In the genomic region with DNA sequence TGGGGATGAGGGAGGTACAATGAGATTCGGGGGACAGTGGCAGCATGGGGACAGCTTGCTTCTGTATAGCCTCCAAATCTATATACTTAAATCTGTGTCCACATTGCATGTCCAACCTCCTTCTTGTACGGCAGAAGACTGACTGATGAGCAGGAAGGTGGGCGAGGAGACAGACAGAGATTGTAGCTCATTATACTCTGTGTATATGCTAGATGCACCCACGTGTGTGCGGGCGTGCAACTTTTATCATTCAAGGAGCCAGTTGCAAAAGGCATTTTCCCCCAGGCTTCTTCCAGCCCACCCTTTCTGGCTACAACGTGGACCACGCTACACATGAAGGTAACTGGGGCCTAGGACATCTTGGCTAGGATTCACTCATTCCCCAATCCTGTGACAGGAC, we compare ENCODE assay signal across 14 mouse cellular contexts.
DNase-seq lines count a peak whose midpoint lies in the region; ATAC-seq and TF ChIP-seq lines count a peak whose summit lies in the region.
"Had no signal": no experiment of that assay in that cellular context is flagged by ENCODE, and none has a peak within 500 bp of the region (broad histone marks: within the 10 kb centered on the region; RNA-seq: fewer than 3 reads in every experiment).

No protein-coding gene starts in this region.

- peak overlapping the region; percentile 76; the same call in 1 of the 2 replicates for H3K27ac ChIP-seq in hindbrain, embryonic 10.5 days
- no peak overlapping the region for H3K27ac ChIP-seq in hindbrain, embryonic 12.5 days
- H3K27ac ChIP-seq in CH12.LX (ENCODE audit: insufficient read depth, low read depth) = peak overlapping the region; percentile 84
- peak overlapping the region; percentile 80 for H3K27ac ChIP-seq in brown adipose tissue, adult 24 weeks (replicated peaks; ENCODE audit: low read depth, low read length)
- H3K27ac ChIP-seq in liver, embryonic 15.5 days (replicated peaks) = peak overlapping the region; percentile 97
- H3K27ac ChIP-seq: intestine, embryonic 15.5 days; midbrain, embryonic 12.5 days had no signal

- no peak for TF ChIP-seq RAD21 in CH12.LX (IDR thresholded peaks at IDR 0.05; ENCODE audit: low read depth, low read length)

- no peak for TF ChIP-seq POLR2A in CH12.LX (IDR thresholded peaks at IDR 0.05; ENCODE audit: low read depth, low read length)

- H3K4me2 ChIP-seq in hindbrain, embryonic 12.5 days (replicated peaks) = no peak overlapping the region
- peak overlapping the region; percentile 17; the same call in 1 of the 2 replicates for H3K4me2 ChIP-seq in CH12.LX (ENCODE audit: insufficient read depth, low read depth, poor library complexity, severe bottlenecking)
- H3K4me2 ChIP-seq in liver, embryonic 15.5 days = peak overlapping the region; percentile 68
- H3K4me2 ChIP-seq: forebrain, embryonic 12.5 days; intestine, embryonic 15.5 days; midbrain, embryonic 12.5 days had no signal

- peaks cover 44% of the 10 kb centered on the region for H3K4me1 ChIP-seq in hindbrain, embryonic 10.5 days (replicated peaks)
- peaks cover 23% of the 10 kb centered on the region for H3K4me1 ChIP-seq in hindbrain, embryonic 12.5 days
- peaks cover 54 to 78% of the 10 kb centered on the region in 2 experiments for H3K4me1 ChIP-seq in CH12.LX (ENCODE audit: control insufficient read depth in 1 of 2, insufficient read depth in 2 of 2)
- H3K4me1 ChIP-seq in brown adipose tissue, adult 24 weeks (ENCODE audit: control insufficient read depth, insufficient read depth, insufficient read length, low read length) = peaks cover 37% of the 10 kb centered on the region
- H3K4me1 ChIP-seq in liver, embryonic 15.5 days (replicated peaks) = peaks cover 97% of the 10 kb centered on the region

- in situ Hi-C loops in CH12.LX (cut with MboI; ENCODE audit: low pct_ligation_motif_present, low pct_unique_long_range_greater_than_20kb, low sequenced_read_pairs) = no loop called here

- peaks cover 11% of the 10 kb centered on the region; the same call in 1 of the 2 replicates for H3K36me3 ChIP-seq in hindbrain, embryonic 10.5 days
- no peaks in the 10 kb centered on the region for H3K36me3 ChIP-seq in hindbrain, embryonic 12.5 days
- H3K36me3 ChIP-seq in CH12.LX (replicated peaks in 1 of 2; ENCODE audit: control insufficient read depth in 1 of 2, insufficient read depth in 1 of 2, low read length in 1 of 2) = peaks cover 61 to 74% of the 10 kb centered on the region in 2 experiments
- H3K36me3 ChIP-seq in liver, embryonic 15.5 days (replicated peaks) = no peaks in the 10 kb centered on the region
- H3K36me3 ChIP-seq: intestine, embryonic 15.5 days; midbrain, embryonic 12.5 days had no signal

- no peak for TF ChIP-seq EP300 in CH12.LX (IDR thresholded peaks at IDR 0.05; ENCODE audit: low read length)

- H3K9ac ChIP-seq in hindbrain, embryonic 12.5 days = no peak overlapping the region
- no peak overlapping the region for H3K9ac ChIP-seq in CH12.LX (ENCODE audit: insufficient read depth, low read depth)
- peak overlapping the region; percentile 66 for H3K9ac ChIP-seq in liver, embryonic 15.5 days
- H3K9ac ChIP-seq: forebrain, embryonic 12.5 days; intestine, embryonic 15.5 days; midbrain, embryonic 12.5 days had no signal

- no peaks in the 10 kb centered on the region for H3K27me3 ChIP-seq in hindbrain, embryonic 10.5 days (ENCODE audit: insufficient read depth, poor library complexity, severe bottlenecking)
- no peaks in the 10 kb centered on the region for H3K27me3 ChIP-seq in hindbrain, embryonic 12.5 days
- no peaks in the 10 kb centered on the region for H3K27me3 ChIP-seq in CH12.LX (replicated peaks)
- H3K27me3 ChIP-seq in liver, embryonic 15.5 days = no peaks in the 10 kb centered on the region
- H3K27me3 ChIP-seq: forebrain, embryonic 12.5 days; intestine, embryonic 15.5 days; midbrain, embryonic 12.5 days; Patski had no signal

- dilution Hi-C loops in CH12.LX (cut with MboI; ENCODE audit: extremely low pct_ligation_motif_present, extremely low pct_unique_long_range_greater_than_20kb, low sequenced_read_pairs) = no loop called here

- no peak for TF ChIP-seq CTCF in CH12.LX (conservative IDR thresholded peaks at IDR 0.05 in 1 of 2, IDR thresholded peaks at IDR 0.05 in 1 of 2; ENCODE audit: low read depth in 2 of 2, low read length in 2 of 2)

- ATAC-seq in hindbrain, embryonic 12.5 days (ENCODE audit: low FRiP score) = no peak
- ATAC-seq in liver, embryonic 15.5 days (ENCODE audit: insufficient read depth) = no peak
- ATAC-seq: CD4-positive, CD25-positive, alpha-beta regulatory T cell, adult 4 months had no signal

- peaks cover 20% of the 10 kb centered on the region for H3K79me2 ChIP-seq in CH12.LX (replicated peaks; ENCODE audit: control insufficient read depth, extremely low read depth, insufficient read depth, poor library complexity, severe bottlenecking)

- H3K9me3 ChIP-seq in hindbrain, embryonic 10.5 days = no peaks in the 10 kb centered on the region
- no peaks in the 10 kb centered on the region for H3K9me3 ChIP-seq in hindbrain, embryonic 12.5 days (replicated peaks)
- H3K9me3 ChIP-seq in CH12.LX (replicated peaks; ENCODE audit: low read length) = peaks cover 7% of the 10 kb centered on the region
- no peaks in the 10 kb centered on the region for H3K9me3 ChIP-seq in liver, embryonic 15.5 days (replicated peaks)
- H3K9me3 ChIP-seq: forebrain, embryonic 12.5 days; intestine, embryonic 15.5 days; midbrain, embryonic 12.5 days had no signal

- no peak for DNase-seq in hindbrain, embryonic 10.5 days (ENCODE audit: low spot score)
- no peak for DNase-seq in CH12.LX (ENCODE audit: extremely low read depth)
- no peak for DNase-seq in adrenal gland, adult (ENCODE audit: inconsistent age in 2 of 2, low spot score in 1 of 2)
- DNase-seq in adrenal gland, adult 8-10 months = no peak
- DNase-seq: cerebellum, postnatal 10 days; kidney, postnatal 25 days had no signal

- H3K4me3 ChIP-seq in hindbrain, embryonic 10.5 days = no peak overlapping the region
- no peak overlapping the region for H3K4me3 ChIP-seq in hindbrain, embryonic 12.5 days
- H3K4me3 ChIP-seq in CH12.LX (replicated peaks in 1 of 3; ENCODE audit: low read depth in 2 of 3, low read length in 2 of 3, poor library complexity in 1 of 3) = no peak overlapping the region
- no peak overlapping the region for H3K4me3 ChIP-seq in brown adipose tissue, adult 24 weeks (ENCODE audit: insufficient read depth, low read depth, low read length)
- peak overlapping the region; percentile 54 for H3K4me3 ChIP-seq in liver, embryonic 15.5 days (replicated peaks)
- H3K4me3 ChIP-seq: forebrain, embryonic 12.5 days; intestine, embryonic 15.5 days; midbrain, embryonic 12.5 days had no signal

- 91% methylated on average over 8 of the region's 8 CpGs for WGBS in hindbrain, embryonic 10.5 days
- 94% methylated on average over 8 of the region's 8 CpGs for WGBS in hindbrain, embryonic 12.5 days
- WGBS in liver, embryonic 15.5 days (ENCODE audit: insufficient replicate concordance) = 66% methylated on average over 8 of the region's 8 CpGs

TF ChIP-seq in CH12.LX, 34 proteins besides CTCF, POLR2A, EP300 and RAD21:
- TF ChIP-seq ELF1 (IDR thresholded peaks at IDR 0.05; ENCODE audit: low read depth, low read length) = no peak
- no peak for TF ChIP-seq JUN (IDR thresholded peaks at IDR 0.05; ENCODE audit: insufficient read depth, low read depth, low read length)
- no peak for TF ChIP-seq ETS1 (conservative IDR thresholded peaks at IDR 0.05; ENCODE audit: low read depth, low read length)
- no peak for TF ChIP-seq ZC3H11A (IDR thresholded peaks at IDR 0.05; ENCODE audit: low read depth, low read length)
- no peak for TF ChIP-seq MAFK (IDR thresholded peaks at IDR 0.05; ENCODE audit: insufficient replicate concordance, low read length)
- no peak for TF ChIP-seq USF1 (IDR thresholded peaks at IDR 0.05; ENCODE audit: low read depth, low read length)
- TF ChIP-seq ZKSCAN1 (IDR thresholded peaks at IDR 0.05; ENCODE audit: borderline replicate concordance, low read depth, low read length) = no peak
- TF ChIP-seq ZNF384 (IDR thresholded peaks at IDR 0.05; ENCODE audit: low read depth, low read length) = no peak
- TF ChIP-seq MXI1 (IDR thresholded peaks at IDR 0.05; ENCODE audit: low read depth, low read length) = no peak
- TF ChIP-seq UBTF (IDR thresholded peaks at IDR 0.05; ENCODE audit: low read depth, low read length) = no peak
- no peak for TF ChIP-seq TCF12 (IDR thresholded peaks at IDR 0.05; ENCODE audit: low read depth, low read length)
- no peak for TF ChIP-seq MYC (IDR thresholded peaks at IDR 0.05; ENCODE audit: low read depth, low read length)
- TF ChIP-seq ZMIZ1 (IDR thresholded peaks at IDR 0.05; ENCODE audit: low read depth, low read length) = no peak
- no peak for TF ChIP-seq GABPA (IDR thresholded peaks at IDR 0.05; ENCODE audit: insufficient replicate concordance, low read depth, low read length)
- TF ChIP-seq CHD1 (IDR thresholded peaks at IDR 0.05; ENCODE audit: low read depth, low read length) = no peak
- TF ChIP-seq NRF1 (IDR thresholded peaks at IDR 0.05; ENCODE audit: low read depth, low read length) = no peak
- TF ChIP-seq BHLHE40 (IDR thresholded peaks at IDR 0.05; ENCODE audit: low read depth, low read length) = no peak
